Mouse (Mus musculus) hindbrain, embryonic 14.5 days (tissue): ENCODE data around the gene Dock2. TPM values are rescaled to one million over a fixed set of nuclear protein-coding genes. Genes with fewer than 3 reads are reported as not detected.
A peak's percentile ranks its signal among the peaks of the same experiment; 100 is the strongest.

ENCODE experiments used
- ATAC-seq: fragments of 200-750 bp; cut with Nextera tagmentation; 2 replicates; pipeline ENCODE4 v1.8.0; 2017; ENCODE audit warnings: moderate number of reproducible peaks, mild to moderate bottlenecking, moderate TSS enrichment, moderate library complexity; ENCODE audit not compliant: low FRiP score
- DNase-seq: peaks from one replicate; pipeline ENCODE4 v3.0.0-alpha.2; 2015; ENCODE audit warnings: low spot score
- H3K27ac ChIP-seq: fragments of 300-500 bp; sonication (generic); 2 replicates; pipeline ENCODE4 v1.5.1; 2014; ENCODE audit warnings: mild to moderate bottlenecking, moderate library complexity
- H3K27me3 ChIP-seq: fragments of 300-500 bp; sonication (generic); 2 replicates; pipeline ENCODE4 v1.6.1; 2014; ENCODE audit warnings: mild to moderate bottlenecking, low read length, mixed read lengths; ENCODE audit not compliant: control insufficient read depth, insufficient read depth
- H3K36me3 ChIP-seq: fragments of 300-500 bp; sonication (generic); replicated peaks from 2 replicates; pipeline ENCODE4 v1.6.1; 2014; ENCODE audit not compliant: control insufficient read depth, insufficient read depth
- H3K4me1 ChIP-seq: fragments of 300-500 bp; sonication (generic); replicated peaks from 2 replicates; pipeline ENCODE4 v1.6.1; 2014; ENCODE audit warnings: antibody characterized with exemption, low read length, mixed read lengths; ENCODE audit not compliant: control insufficient read depth, insufficient read depth
- H3K4me2 ChIP-seq: fragments of 300-500 bp; sonication (generic); replicated peaks from 2 replicates; pipeline ENCODE4 v1.6.1; 2014; ENCODE audit warnings: mild to moderate bottlenecking, moderate library complexity
- H3K4me3 ChIP-seq: fragments of 300-500 bp; sonication (generic); replicated peaks from 2 replicates; pipeline ENCODE4 v1.5.1; 2014; ENCODE audit warnings: mild to moderate bottlenecking, low read length
- H3K9ac ChIP-seq: fragments of 300-500 bp; sonication (generic); 2 replicates; pipeline ENCODE4 v1.6.1; 2014
- H3K9me3 ChIP-seq: fragments of 300-500 bp; sonication (generic); 2 replicates; pipeline ENCODE4 v1.6.1; 2016; ENCODE audit warnings: low read length; ENCODE audit not compliant: control insufficient read depth
- WGBS: fragments of 180-500 bp; shearing (Covaris S2); extraction: QIAGEN DNeasy Blood & Tissue Kit; methylation state at CpG from one replicate; pipeline ENCODE4 v1.1.7; 2014; 5-methylcytosine and 5-hydroxymethylcytosine counted together
- polyA plus RNA-seq: library from polyadenylated mRNA; unstranded; fragments of >200 nt; fragmentation: Nextera tagmentation; extraction: Ambion mirVana; gene quantifications from 2 replicates; pipeline ENCODE4 v1.2.1, GENCODE M21; 2014

Dock2 gene
- polyA plus RNA-seq, 1 experiment from 2014 or later = 0.84 TPM

- Histone ChIP-seq H3K4me1 (no peaks in the 10 kb centered on the region), H3K9me3 (no peaks in the 10 kb centered on the region), H3K4me3 (no peak overlapping the region), H3K36me3 (no peaks in the 10 kb centered on the region), H3K27ac (no peak overlapping the region), H3K4me2 (no peak overlapping the region), H3K9ac (no peak overlapping the region), H3K27me3 (no peaks in the 10 kb centered on the region)
- DNase-seq = no peak
- WGBS = 72% methylated on average over 2 of the region's 2 CpGs
- no peak for ATAC-seq
Observed at GRCm38 (mm10) chr11:34431978-34432377, 351.7 kb downstream of the Dock2 start.

- Histone ChIP-seq H3K4me3 (no peak overlapping the region), H3K9me3 (no peaks in the 10 kb centered on the region), H3K4me2 (no peak overlapping the region), H3K36me3 (no peaks in the 10 kb centered on the region), H3K4me1 (no peaks in the 10 kb centered on the region), H3K27me3 (no peaks in the 10 kb centered on the region), H3K9ac (no peak overlapping the region), H3K27ac (no peak overlapping the region)
- WGBS = 79% methylated on average over 5 of the region's 5 CpGs
- no peak for DNase-seq
- ATAC-seq = no peak
Observed at GRCm38 (mm10) chr11:34431371-34431770, 352.3 kb downstream of the Dock2 start.

- H3K27me3 ChIP-seq = no peaks in the 10 kb centered on the region
- no peaks in the 10 kb centered on the region for H3K36me3 ChIP-seq
Observed at GRCm38 (mm10) chr11:34430940-34431339, 352.8 kb downstream of the Dock2 start.

GRCm38 (mm10) chr11:34427212-34427611 lies 356.5 kb downstream of the Dock2 start:
- 90% methylated on average over 5 of the region's 5 CpGs for WGBS
- DNase-seq (no peak), ATAC-seq (no peak)
- no peak overlapping the region for H3K27ac ChIP-seq
- H3K9me3 ChIP-seq = no peaks in the 10 kb centered on the region
- H3K4me1 ChIP-seq = no peaks in the 10 kb centered on the region
- no peaks in the 10 kb centered on the region for H3K27me3 ChIP-seq
- no peak overlapping the region for H3K9ac ChIP-seq
- H3K36me3 ChIP-seq = no peaks in the 10 kb centered on the region
- H3K4me2 ChIP-seq = no peak overlapping the region
- H3K4me3 ChIP-seq = no peak overlapping the region

More at GRCm38 (mm10) chr11:34430940-34431339, 352.8 kb downstream of the Dock2 start:
- DNase-seq (no peak), ATAC-seq (no peak)
- WGBS = 76% methylated on average over 4 of the region's 4 CpGs
- no peak overlapping the region for H3K27ac ChIP-seq
- H3K4me1 ChIP-seq = no peaks in the 10 kb centered on the region
- H3K9me3 ChIP-seq = no peaks in the 10 kb centered on the region
- H3K4me3 ChIP-seq = no peak overlapping the region
- H3K9ac ChIP-seq = no peak overlapping the region
- H3K4me2 ChIP-seq = no peak overlapping the region

- Histone ChIP-seq H3K9me3 (no peaks in the 10 kb centered on the region), H3K27me3 (no peaks in the 10 kb centered on the region), H3K9ac (no peak overlapping the region), H3K4me1 (no peaks in the 10 kb centered on the region), H3K4me3 (no peak overlapping the region), H3K36me3 (no peaks in the 10 kb centered on the region), H3K4me2 (no peak overlapping the region), H3K27ac (no peak overlapping the region)
- ATAC-seq (no peak), DNase-seq (no peak)
- WGBS = 70% methylated on average over 1 of the region's 1 CpGs
Observed at GRCm38 (mm10) chr11:34424546-34424945, 359.1 kb downstream of the Dock2 start.

GRCm38 (mm10) chr11:34421061-34421460 lies 362.6 kb downstream of the Dock2 start:
- H3K4me1 ChIP-seq = peaks cover 8% of the 10 kb centered on the region
- DNase-seq = no peak
- no peak overlapping the region for H3K4me2 ChIP-seq
- no peaks in the 10 kb centered on the region for H3K9me3 ChIP-seq
- H3K27ac ChIP-seq = no peak overlapping the region
- H3K27me3 ChIP-seq = no peaks in the 10 kb centered on the region
- 65% methylated on average over 6 of the region's 6 CpGs for WGBS
- H3K9ac ChIP-seq = no peak overlapping the region
- no peak for ATAC-seq
- no peak overlapping the region for H3K4me3 ChIP-seq
- H3K36me3 ChIP-seq = no peaks in the 10 kb centered on the region

GRCm38 (mm10) chr11:34416619-34416979 lies 367.1 kb downstream of the Dock2 start:
- no peaks in the 10 kb centered on the region for H3K36me3 ChIP-seq
- no peaks in the 10 kb centered on the region for H3K27me3 ChIP-seq
- no peak overlapping the region for H3K4me2 ChIP-seq
- no peak overlapping the region for H3K27ac ChIP-seq
- no peak overlapping the region for H3K9ac ChIP-seq
- DNase-seq (no peak), ATAC-seq (no peak)
- no peak overlapping the region for H3K4me3 ChIP-seq
- H3K4me1 ChIP-seq = peaks cover 14% of the 10 kb centered on the region
- H3K9me3 ChIP-seq = no peaks in the 10 kb centered on the region
- WGBS = 61% methylated on average over 3 of the region's 3 CpGs

GRCm38 (mm10) chr11:34415884-34416618 lies 367.6 kb downstream of the Dock2 start:
- DNase-seq = peak; percentile 53
- no peaks in the 10 kb centered on the region for H3K9me3 ChIP-seq
- 34% methylated on average over 9 of the region's 9 CpGs for WGBS
- no peak overlapping the region for H3K4me2 ChIP-seq
- H3K36me3 ChIP-seq = no peaks in the 10 kb centered on the region
- no peak overlapping the region for H3K4me3 ChIP-seq
- peaks cover 14% of the 10 kb centered on the region for H3K4me1 ChIP-seq
- H3K27ac ChIP-seq = no peak overlapping the region
- H3K27me3 ChIP-seq = no peaks in the 10 kb centered on the region
- H3K9ac ChIP-seq = no peak overlapping the region
- ATAC-seq = no peak

- H3K9ac ChIP-seq = no peak overlapping the region
- no peak for ATAC-seq
- H3K27ac ChIP-seq = no peak overlapping the region
- no peak overlapping the region for H3K4me2 ChIP-seq
- H3K4me3 ChIP-seq = no peak overlapping the region
- H3K27me3 ChIP-seq = no peaks in the 10 kb centered on the region
- no peaks in the 10 kb centered on the region for H3K9me3 ChIP-seq
- no peak for DNase-seq
- no peaks in the 10 kb centered on the region for H3K36me3 ChIP-seq
- peaks cover 5% of the 10 kb centered on the region; the same call in 1 of the 2 replicates for H3K4me1 ChIP-seq
- 38% methylated on average over 5 of the region's 5 CpGs for WGBS
Observed at GRCm38 (mm10) chr11:34406850-34407249, 376.8 kb downstream of the Dock2 start.

- Histone ChIP-seq H3K4me2 (no peak overlapping the region), H3K27me3 (no peaks in the 10 kb centered on the region), H3K4me1 (peaks cover 5% of the 10 kb centered on the region; the same call in 1 of the 2 replicates), H3K9ac (no peak overlapping the region), H3K27ac (no peak overlapping the region), H3K9me3 (no peaks in the 10 kb centered on the region), H3K4me3 (no peak overlapping the region), H3K36me3 (no peaks in the 10 kb centered on the region)
- DNase-seq (no peak), ATAC-seq (no peak)
- 52% methylated on average over 8 of the region's 8 CpGs for WGBS
Observed at GRCm38 (mm10) chr11:34406309-34406708, 377.4 kb downstream of the Dock2 start.
